Mouse (Mus musculus): ENCODE measurements at regions not wholly inside any gene's neighbourhood (a gene's known extent, or its start where the extent isn't known, plus 50 kb on each side); places are given as distances from the start of the nearest gene placed in this dataset.

GRCm38 (mm10) chr12:36792205-36792604 is 316.1 kb upstream of the Meox2 start:
- TF ChIP-seq CTCF (IDR thresholded peaks at IDR 0.05; ENCODE audit: low read depth), result no peak
- no peak for TF ChIP-seq EP300 (IDR thresholded peaks at IDR 0.05; ENCODE audit: low read depth)

Data from liver, postnatal 0 days (tissue).